ENCODE assay signal across 24 mouse cellular contexts in the genomic region with DNA sequence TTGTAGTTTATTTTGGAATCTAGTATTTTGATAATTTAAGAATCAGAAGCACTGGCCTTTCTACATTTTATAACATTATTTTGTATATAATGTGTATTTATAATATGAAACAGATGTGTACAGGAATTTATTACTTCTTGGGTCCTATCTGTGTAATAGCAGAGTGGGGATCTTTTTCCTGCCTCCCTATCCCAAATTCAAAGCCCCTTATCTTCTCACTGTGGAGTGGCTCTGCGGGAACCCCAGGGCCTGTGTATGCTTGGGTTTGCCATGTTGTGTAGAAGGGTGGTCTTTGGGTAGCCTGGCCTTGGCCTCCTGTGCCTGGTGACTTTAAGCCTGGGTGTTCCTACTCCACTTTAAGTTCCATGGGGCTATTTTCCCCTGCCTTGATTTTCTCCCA. TPM values are rescaled to one million over a fixed set of nuclear protein-coding genes. Genes with fewer than 3 reads are reported as not detected.
A peak's percentile ranks its signal among the peaks of the same experiment; 100 is the strongest.
DNase-seq lines count a peak whose midpoint lies in the region; ATAC-seq and TF ChIP-seq lines count a peak whose summit lies in the region.
"Had no signal": no experiment of that assay in that cellular context is flagged by ENCODE, and none has a peak within 500 bp of the region (broad histone marks: within the 10 kb centered on the region; RNA-seq: fewer than 3 reads in every experiment).

No protein-coding gene starts in this region.

- H3K27me3 ChIP-seq in heart, embryonic 12.5 days (replicated peaks): peaks cover 28% of the 10 kb centered on the region
- no peaks in the 10 kb centered on the region for H3K27me3 ChIP-seq in intestine, postnatal 0 days (replicated peaks; ENCODE audit: control insufficient read depth, insufficient read depth, low read length)
- no peaks in the 10 kb centered on the region for H3K27me3 ChIP-seq in intestine, embryonic 15.5 days (replicated peaks)
- peaks cover 14% of the 10 kb centered on the region for H3K27me3 ChIP-seq in neural tube, embryonic 11.5 days (ENCODE audit: control insufficient read depth, insufficient read depth, low read length)
- H3K27me3 ChIP-seq in neural tube, embryonic 15.5 days (replicated peaks): peaks cover 22% of the 10 kb centered on the region

- H3K4me3 ChIP-seq in heart, embryonic 12.5 days: no peak overlapping the region
- H3K4me3 ChIP-seq in intestine, postnatal 0 days (ENCODE audit: low read depth, low read length): no peak overlapping the region
- no peak overlapping the region for H3K4me3 ChIP-seq in intestine, embryonic 15.5 days (replicated peaks)
- no peak overlapping the region for H3K4me3 ChIP-seq in neural tube, embryonic 11.5 days (ENCODE audit: low read depth, low read length)
- H3K4me3 ChIP-seq in neural tube, embryonic 15.5 days (replicated peaks): no peak overlapping the region
- H3K4me3 ChIP-seq: embryonic facial prominence, embryonic 13.5 days; forebrain, embryonic 13.5 days; layer of hippocampus, adult 2 months; limb, embryonic 10.5 days; megakaryocyte, embryonic 14.5 days; midbrain, embryonic 15.5 days; neural tube, embryonic 13.5 days had no signal

- ATAC-seq in heart, embryonic 12.5 days (ENCODE audit: insufficient number of reproducible peaks, low FRiP score): no peak
- no peak for ATAC-seq in intestine, postnatal 0 days
- ATAC-seq in intestine, embryonic 15.5 days: no peak
- no peak for ATAC-seq in neural tube, embryonic 11.5 days (ENCODE audit: insufficient read depth, low FRiP score, low TSS enrichment)
- no peak for ATAC-seq in neural tube, embryonic 15.5 days (ENCODE audit: low FRiP score)
- ATAC-seq: forebrain, embryonic 13.5 days; midbrain, embryonic 15.5 days had no signal

- H3K9me3 ChIP-seq in heart, embryonic 12.5 days (replicated peaks): no peaks in the 10 kb centered on the region
- no peaks in the 10 kb centered on the region for H3K9me3 ChIP-seq in intestine, postnatal 0 days (ENCODE audit: control insufficient read depth)
- no peaks in the 10 kb centered on the region for H3K9me3 ChIP-seq in intestine, embryonic 15.5 days
- no peaks in the 10 kb centered on the region for H3K9me3 ChIP-seq in neural tube, embryonic 11.5 days (ENCODE audit: control insufficient read depth, low read length)
- no peaks in the 10 kb centered on the region for H3K9me3 ChIP-seq in neural tube, embryonic 15.5 days (replicated peaks)
- H3K9me3 ChIP-seq: embryonic facial prominence, embryonic 13.5 days; forebrain, embryonic 13.5 days; limb, embryonic 10.5 days; midbrain, embryonic 15.5 days; neural tube, embryonic 13.5 days had no signal

- 65% methylated on average over 1 of the region's 1 CpGs for WGBS in heart, embryonic 12.5 days
- 91% methylated on average over 1 of the region's 1 CpGs for WGBS in intestine, postnatal 0 days
- WGBS in intestine, embryonic 15.5 days: 79% methylated on average over 1 of the region's 1 CpGs
- 90% methylated on average over 1 of the region's 1 CpGs for whole genome bisulfite sequencing in neural tube, embryonic 11.5 days
- 85% methylated on average over 1 of the region's 1 CpGs for WGBS in neural tube, embryonic 15.5 days

- H3K36me3 ChIP-seq in heart, embryonic 12.5 days: 0 out of 2 replicates have a peak, but pooled peaks cover 1% of the 10 kb centered on the region
- peaks cover 4% of the 10 kb centered on the region; the same call in 1 of the 2 replicates for H3K36me3 ChIP-seq in intestine, postnatal 0 days (ENCODE audit: control insufficient read depth, insufficient read depth)
- H3K36me3 ChIP-seq in intestine, embryonic 15.5 days: no peaks in the 10 kb centered on the region
- H3K36me3 ChIP-seq in neural tube, embryonic 11.5 days (ENCODE audit: control insufficient read depth, insufficient read depth, low read length): no peaks in the 10 kb centered on the region
- H3K36me3 ChIP-seq in neural tube, embryonic 15.5 days: no peaks in the 10 kb centered on the region
- H3K36me3 ChIP-seq: embryonic facial prominence, embryonic 13.5 days; G1E; limb, embryonic 10.5 days; midbrain, embryonic 15.5 days; neural tube, embryonic 13.5 days had no signal

- no peak for DNase-seq in heart, postnatal 14 days
- DNase-seq in neural tube, embryonic 11.5 days (ENCODE audit: low spot score): peak; percentile 2
- no peak for DNase-seq in c-Kit-positive CD71-positive TER-119-positive erythroid progenitor cells, embryonic 14.5 days (ENCODE audit: low spot score)
- DNase-seq: adrenal gland, adult 2 months; B cell, adult 2 months; cerebellum, adult 2 months; cerebellum, postnatal 25 days; kidney, adult 18-20 months; kidney, postnatal 14 days; liver; thymus, adult 18-20 months; thymus, postnatal 36 days had no signal

- peak overlapping the region; percentile 57 for H3K27ac ChIP-seq in heart, embryonic 12.5 days (ENCODE audit: poor library complexity, severe bottlenecking)
- H3K27ac ChIP-seq in intestine, postnatal 0 days (ENCODE audit: low read depth, low read length): no peak overlapping the region
- H3K27ac ChIP-seq in intestine, embryonic 15.5 days: no peak overlapping the region; the same call in 1 of the 2 replicates
- H3K27ac ChIP-seq in neural tube, embryonic 11.5 days (ENCODE audit: low read depth, low read length): no peak overlapping the region
- H3K27ac ChIP-seq in neural tube, embryonic 15.5 days (replicated peaks): no peak overlapping the region
- H3K27ac ChIP-seq: embryonic facial prominence, embryonic 13.5 days; forebrain, embryonic 13.5 days; layer of hippocampus, adult 2 months; limb, embryonic 10.5 days; midbrain, embryonic 15.5 days had no signal

- H3K4me1 ChIP-seq in heart, embryonic 12.5 days (replicated peaks): peaks cover 13% of the 10 kb centered on the region
- no peaks in the 10 kb centered on the region; the same call in none of the 2 replicates for H3K4me1 ChIP-seq in intestine, postnatal 0 days (replicated peaks; ENCODE audit: control insufficient read depth, insufficient read depth, low read length)
- peaks cover 6% of the 10 kb centered on the region; the same call in 1 of the 2 replicates for H3K4me1 ChIP-seq in intestine, embryonic 15.5 days (replicated peaks)
- H3K4me1 ChIP-seq in neural tube, embryonic 11.5 days (ENCODE audit: control insufficient read depth, insufficient read depth, low read length): peaks cover 4% of the 10 kb centered on the region; the same call in 1 of the 2 replicates
- peaks cover 11% of the 10 kb centered on the region for H3K4me1 ChIP-seq in neural tube, embryonic 15.5 days

- no peak overlapping the region for H3K4me2 ChIP-seq in heart, embryonic 12.5 days
- 0 out of 2 replicates have a peak overlapping the region, but pooled peaks have one; percentile 2 for H3K4me2 ChIP-seq in intestine, postnatal 0 days (replicated peaks; ENCODE audit: low read depth)
- H3K4me2 ChIP-seq in intestine, embryonic 15.5 days (replicated peaks): no peak overlapping the region
- H3K4me2 ChIP-seq in neural tube, embryonic 11.5 days (ENCODE audit: low read depth): no peak overlapping the region
- no peak overlapping the region; the same call in 1 of the 2 replicates for H3K4me2 ChIP-seq in neural tube, embryonic 15.5 days
- H3K4me2 ChIP-seq: embryonic facial prominence, embryonic 13.5 days; forebrain, embryonic 13.5 days; midbrain, embryonic 15.5 days; neural tube, embryonic 13.5 days had no signal

- H3K9ac ChIP-seq in heart, embryonic 12.5 days: no peak overlapping the region
- H3K9ac ChIP-seq in intestine, postnatal 0 days (ENCODE audit: low read depth, low read length): no peak overlapping the region
- H3K9ac ChIP-seq in intestine, embryonic 15.5 days: no peak overlapping the region
- H3K9ac ChIP-seq in neural tube, embryonic 11.5 days (ENCODE audit: low read length): no peak overlapping the region
- H3K9ac ChIP-seq in neural tube, embryonic 15.5 days (replicated peaks): no peak overlapping the region
- H3K9ac ChIP-seq: embryonic facial prominence, embryonic 13.5 days; forebrain, embryonic 13.5 days; midbrain, embryonic 15.5 days; neural tube, embryonic 13.5 days had no signal

- TF ChIP-seq CTCF in intestine, postnatal 0 days (IDR thresholded peaks at IDR 0.05; ENCODE audit: low read depth): no peak

- intact Hi-C loops in heart, postnatal 14 days (cut with DNase I): no loop called here

RNA-seq across cellular contexts. Expression of a gene that starts 10.0 kb away (rescaled TPM):
- polyA plus RNA-seq in heart, embryonic 12.5 days (2016; fragmentation: Nextera tagmentation; extraction: Ambion mirVana): 6.5 and 6.8 TPM in 2 replicates
- total RNA-seq in heart, postnatal 14 days (2021): 10 to 100 TPM; 19.5 to 22.3 TPM
- polyA plus RNA-seq in intestine, postnatal 0 days (2015; fragmentation: Nextera tagmentation; extraction: Ambion mirVana): 3.7 and 4.1 TPM in 2 replicates
- polyA plus RNA-seq in intestine, embryonic 15.5 days (2015; fragmentation: Nextera tagmentation; extraction: Ambion mirVana): 8.3 and 8.4 TPM in 2 replicates
- 3.1 and 3.8 TPM in 2 replicates for polyA plus RNA-seq in neural tube, embryonic 11.5 days (2014; fragmentation: Nextera tagmentation; extraction: Ambion mirVana)
- polyA plus RNA-seq in neural tube, embryonic 15.5 days (2015; fragmentation: Nextera tagmentation; extraction: Ambion mirVana): 3.9 and 10.4 TPM in 2 replicates

RNA-seq across cellular contexts. Expression of a gene that starts 15.5 kb away (rescaled TPM):
- polyA plus RNA-seq in heart, embryonic 12.5 days (2016; fragmentation: Nextera tagmentation; extraction: Ambion mirVana): 0.12 and 0.31 TPM in 2 replicates
- 10 to 100 TPM; 12.8 to 13.0 TPM for total RNA-seq in heart, postnatal 14 days (2021)
- 1.1 and 1.4 TPM in 2 replicates for polyA plus RNA-seq in intestine, postnatal 0 days (2015; fragmentation: Nextera tagmentation; extraction: Ambion mirVana)
- polyA plus RNA-seq in intestine, embryonic 15.5 days (2015; fragmentation: Nextera tagmentation; extraction: Ambion mirVana): 2.3 and 2.7 TPM in 2 replicates
- 0.95 and 1.3 TPM in 2 replicates for polyA plus RNA-seq in neural tube, embryonic 11.5 days (2014; fragmentation: Nextera tagmentation; extraction: Ambion mirVana)
- polyA plus RNA-seq in neural tube, embryonic 15.5 days (2015; fragmentation: Nextera tagmentation; extraction: Ambion mirVana): 11.3 and 12.1 TPM in 2 replicates
- total RNA-seq: G1E had no signal
- polyA plus RNA-seq: G1E had no signal

RNA-seq across cellular contexts. Expression of a gene that starts 47.0 kb away (rescaled TPM):
- polyA plus RNA-seq in heart, embryonic 12.5 days (2016; fragmentation: Nextera tagmentation; extraction: Ambion mirVana): 15.2 and 15.8 TPM in 2 replicates
- total RNA-seq in heart, postnatal 14 days (2021): 10 to 100 TPM; 12.8 to 13.3 TPM
- polyA plus RNA-seq in intestine, postnatal 0 days (2015; fragmentation: Nextera tagmentation; extraction: Ambion mirVana): 21.8 and 24.3 TPM in 2 replicates
- 20.9 and 22.5 TPM in 2 replicates for polyA plus RNA-seq in intestine, embryonic 15.5 days (2015; fragmentation: Nextera tagmentation; extraction: Ambion mirVana)
- 17.4 and 17.8 TPM in 2 replicates for polyA plus RNA-seq in neural tube, embryonic 11.5 days (2014; fragmentation: Nextera tagmentation; extraction: Ambion mirVana)
- polyA plus RNA-seq in neural tube, embryonic 15.5 days (2015; fragmentation: Nextera tagmentation; extraction: Ambion mirVana): 23.7 and 23.8 TPM in 2 replicates
